Mouse (Mus musculus) E14TG2a.4 (cell line): ENCODE measurements around the gene Ctps.

Experiments
- H3K27me3 ChIP-seq: 2 replicates; pipeline ENCODE4 v1.6.1; 2014; ENCODE audit warnings: low read length, control low read depth; ENCODE audit not compliant: insufficient read depth
- H3K36me3 ChIP-seq: 2 replicates; pipeline ENCODE4 v1.6.1; 2014; ENCODE audit warnings: low read length, control low read depth; ENCODE audit not compliant: insufficient read depth
- H3K4me1 ChIP-seq: replicated peaks from 2 replicates; pipeline ENCODE4 v1.6.1; 2014; ENCODE audit warnings: low read depth, low read length, control low read depth
- H3K4me3 ChIP-seq: replicated peaks from 2 replicates; pipeline ENCODE4 v1.5.1; 2014; ENCODE audit warnings: mild to moderate bottlenecking, low read length
- H3K9me3 ChIP-seq: 2 replicates; pipeline ENCODE4 v1.6.1; 2014; ENCODE audit warnings: low read length, control low read depth
- CTCF ChIP-seq: conservative IDR thresholded peaks from 2 replicates; pipeline ENCODE4 v1.5.1; 2014; ENCODE audit warnings: low read length
- NANOG ChIP-seq: IDR thresholded peaks from 2 replicates; pipeline ENCODE4 v1.6.1; 2014; ENCODE audit warnings: borderline replicate concordance, low read length, mixed read lengths
- POU5F1 ChIP-seq: IDR thresholded peaks from 2 replicates; pipeline ENCODE4 v1.6.1; 2014; ENCODE audit warnings: low read length, borderline replicate concordance

Gene Ctps

GRCm38 (mm10) chr4:120586986-120587385 lies 16.9 kb upstream of the Ctps start:
- Histone ChIP-seq H3K27me3 (peaks cover 38% of the 10 kb centered on the region), H3K9me3 (peaks cover 48% of the 10 kb centered on the region), H3K4me3 (no peak overlapping the region), H3K36me3 (no peaks in the 10 kb centered on the region), H3K4me1 (peaks cover 8% of the 10 kb centered on the region; the same call in 1 of the 2 replicates)
- TF ChIP-seq POU5F1 (no peak), CTCF (no peak), NANOG (no peak)

- Histone ChIP-seq H3K4me1 (no peaks in the 10 kb centered on the region), H3K27me3 (0 out of 2 replicates have a peak, but pooled peaks cover under 1% of the 10 kb centered on the region), H3K36me3 (no peaks in the 10 kb centered on the region), H3K4me3 (no peak overlapping the region), H3K9me3 (peaks cover 77% of the 10 kb centered on the region)
- no peak for TF ChIP-seq POU5F1
- TF ChIP-seq NANOG = no peak
- no peak for TF ChIP-seq CTCF
These were observed 11.6 kb upstream of the Ctps start for GRCm38 (mm10) chr4:120581711-120582110.

- TF ChIP-seq CTCF (no peak), POU5F1 (no peak), NANOG (no peak)
- Histone ChIP-seq H3K9me3 (peaks cover 71% of the 10 kb centered on the region), H3K36me3 (no peaks in the 10 kb centered on the region), H3K4me3 (no peak overlapping the region), H3K4me1 (no peaks in the 10 kb centered on the region), H3K27me3 (no peaks in the 10 kb centered on the region)
These were observed 10.8 kb upstream of the Ctps start for GRCm38 (mm10) chr4:120580894-120581293.

GRCm38 (mm10) chr4:120571691-120572090 lies 1.6 kb upstream of the Ctps start:
- no peaks in the 10 kb centered on the region for H3K9me3 ChIP-seq
- H3K4me3 ChIP-seq = no peak overlapping the region
- TF ChIP-seq NANOG = no peak
- H3K4me1 ChIP-seq = peaks cover 34% of the 10 kb centered on the region
- H3K36me3 ChIP-seq = peaks cover 18% of the 10 kb centered on the region
- H3K27me3 ChIP-seq = peaks cover 4% of the 10 kb centered on the region

GRCm38 (mm10) chr4:120571070-120571464 lies 991 bp upstream of the Ctps start:
- Histone ChIP-seq H3K27me3 (peaks cover 4% of the 10 kb centered on the region), H3K36me3 (peaks cover 23% of the 10 kb centered on the region), H3K4me3 (peak overlapping the region; percentile 92; the same call in 1 of the 2 replicates), H3K4me1 (peaks cover 39% of the 10 kb centered on the region), H3K9me3 (no peaks in the 10 kb centered on the region)
- TF ChIP-seq CTCF (no peak), POU5F1 (no peak), NANOG (no peak)

GRCm38 (mm10) chr4:120570438-120571069 lies 478 bp upstream of the Ctps start:
- Histone ChIP-seq H3K4me1 (peaks cover 39% of the 10 kb centered on the region), H3K9me3 (no peaks in the 10 kb centered on the region), H3K4me3 (peak overlapping the region; percentile 92), H3K36me3 (peaks cover 28% of the 10 kb centered on the region), H3K27me3 (peaks cover 4% of the 10 kb centered on the region)
- TF ChIP-seq POU5F1 = no peak
- TF ChIP-seq CTCF = no peak
- no peak for TF ChIP-seq NANOG

- TF ChIP-seq CTCF (no peak), NANOG (no peak), POU5F1 (no peak)
- Histone ChIP-seq H3K4me3 (peak overlapping the region; percentile 92), H3K4me1 (peaks cover 47% of the 10 kb centered on the region), H3K9me3 (no peaks in the 10 kb centered on the region), H3K27me3 (peaks cover 4% of the 10 kb centered on the region), H3K36me3 (peaks cover 43% of the 10 kb centered on the region)
These were observed 1.1 kb downstream of the Ctps start for GRCm38 (mm10) chr4:120569025-120569424.

GRCm38 (mm10) chr4:120568005-120568404 lies 2.1 kb downstream of the Ctps start:
- Histone ChIP-seq H3K4me3 (no peak overlapping the region), H3K36me3 (peaks cover 54% of the 10 kb centered on the region), H3K4me1 (peaks cover 52% of the 10 kb centered on the region), H3K9me3 (no peaks in the 10 kb centered on the region), H3K27me3 (peaks cover 4% of the 10 kb centered on the region)
- no peak for TF ChIP-seq POU5F1

GRCm38 (mm10) chr4:120565726-120566125 lies 4.3 kb downstream of the Ctps start:
- no peak overlapping the region for H3K4me3 ChIP-seq

More at GRCm38 (mm10) chr4:120565726-120566125, 4.3 kb downstream of the Ctps start:
- TF ChIP-seq NANOG (no peak), CTCF (no peak), POU5F1 (no peak)
- Histone ChIP-seq H3K36me3 (peaks cover 75% of the 10 kb centered on the region), H3K4me1 (peaks cover 46% of the 10 kb centered on the region), H3K27me3 (no peaks in the 10 kb centered on the region), H3K9me3 (no peaks in the 10 kb centered on the region)
